Mouse (Mus musculus) embryonic stem cell, embryonic (primary cell): Measurements from ENCODE around the gene Abcc1.

Experiments
- CTCF ChIA-PET, 4 experiments: fragments of 300-600 bp in 2 of 4; fragments of 350-600 bp in 2 of 4; sonication (Branson Sonifier 250); formaldehyde crosslinking; loops; one replicate each; lab custom pipeline; 2022; ENCODE audit warnings: inconsistent platforms in 2 of 4; lab: Charles Lee
- POLR2A ChIA-PET, 4 experiments: fragments of 300-600 bp in 2 of 4; fragments of 350-600 bp in 2 of 4; sonication (Branson Sonifier 250); formaldehyde crosslinking; loops; one replicate each; lab custom pipeline; 2022; ENCODE audit warnings: antibody characterized with exemption in 4 of 4, inconsistent platforms in 1 of 4; lab: Charles Lee

Abcc1 gene

DNA sequence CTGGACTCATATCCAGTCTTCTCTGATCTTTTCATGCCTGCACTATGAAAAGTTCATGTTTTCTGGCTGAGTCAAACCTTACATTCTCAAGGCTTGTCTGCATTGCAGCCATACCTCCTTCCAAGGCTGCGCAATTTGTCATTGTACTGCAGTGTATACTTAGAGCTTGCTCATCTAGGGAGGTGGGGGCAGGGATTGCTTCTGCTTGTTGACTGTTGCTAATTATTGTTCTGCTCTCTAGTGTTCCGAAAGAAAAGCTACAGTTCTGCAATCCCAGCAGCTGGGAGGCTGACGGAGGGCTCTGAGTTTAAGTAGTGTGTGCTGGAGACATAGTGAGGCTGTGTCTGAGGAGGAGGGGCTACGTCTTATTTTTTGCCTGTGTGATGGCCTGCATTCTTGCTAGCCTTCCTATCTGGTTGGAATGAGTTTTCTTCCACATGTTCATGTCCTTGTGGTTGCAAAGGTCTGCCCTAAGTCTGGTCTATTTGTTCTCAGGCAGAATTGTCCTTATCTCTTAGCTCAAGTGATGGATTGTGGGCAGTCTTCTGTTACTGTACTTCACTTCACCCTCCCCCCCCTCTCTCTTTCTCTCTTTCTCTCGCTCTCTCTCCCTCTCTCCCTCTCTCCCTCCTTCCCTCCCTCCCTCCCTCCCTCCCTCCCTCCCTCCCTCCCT, 90.2 kb downstream of the Abcc1 start:
- ChIA-PET CTCF (interaction anchor here in 1 of 4 experiments (0.6 kb wide), 1 partner anchor 63 kb away, joined by 3 read pairs; no protein-coding TSS in a partner anchor), POLR2A (interaction anchor here in 1 of 4 experiments (1.6 kb wide), 1 partner anchor 20 kb away, joined by 3 read pairs; no protein-coding TSS in a partner anchor)

DNA sequence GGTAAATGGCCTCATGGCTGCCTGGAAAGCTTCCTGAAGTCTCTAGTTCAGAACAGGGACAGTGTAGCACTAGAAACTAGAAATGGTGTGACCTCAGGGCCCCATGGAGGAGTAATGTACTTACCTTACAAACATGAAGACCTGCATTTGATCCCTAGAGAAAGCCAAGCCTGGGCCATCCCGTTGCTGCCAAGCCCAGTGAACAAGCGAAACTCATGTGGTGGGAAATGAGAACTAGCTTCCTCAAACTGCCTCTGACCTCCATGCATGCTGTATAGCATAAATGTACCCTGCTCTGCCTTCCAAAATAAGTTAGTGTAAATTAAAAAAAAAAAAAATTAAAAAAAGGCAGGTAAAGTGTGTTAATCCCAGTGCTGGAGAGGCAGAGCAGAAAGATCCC, 101.2 kb downstream of the Abcc1 start:
- ChIA-PET POLR2A (interaction anchor here in 3 of 4 experiments (0.6 to 1.6 kb wide), 5 partner anchors 15 to 47 kb away, joined by 3 to 7 read pairs (median 4); no protein-coding TSS in a partner anchor), CTCF (interaction anchor here in 1 of 4 experiments (0.7 kb wide), 1 partner anchor 29 kb away, joined by 3 read pairs; no protein-coding TSS in a partner anchor)

DNA sequence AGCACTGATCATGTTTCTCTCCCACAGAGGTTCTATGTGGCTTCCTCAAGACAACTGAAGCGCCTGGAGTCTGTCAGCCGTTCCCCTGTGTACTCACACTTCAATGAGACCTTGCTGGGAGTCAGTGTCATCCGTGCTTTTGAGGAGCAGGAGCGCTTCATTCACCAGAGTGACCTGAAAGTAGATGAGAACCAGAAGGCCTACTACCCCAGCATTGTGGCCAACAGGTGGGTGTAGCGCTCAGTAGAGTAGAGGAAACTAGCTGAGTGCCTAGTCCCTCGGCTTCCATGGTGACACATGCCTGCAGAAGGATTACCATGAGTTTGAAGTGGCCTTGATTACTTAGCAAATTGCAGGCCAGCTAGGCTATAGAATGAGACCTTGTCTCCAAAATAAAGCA, 103.7 kb downstream of the Abcc1 start:
- CTCF ChIA-PET, result interaction anchor here in 1 of 4 experiments (0.6 kb wide), 1 partner anchor 195 kb away, joined by 5 read pairs; no protein-coding TSS in a partner anchor
- POLR2A ChIA-PET, result interaction anchor here in 1 of 4 experiments (0.9 kb wide), 1 partner anchor 52 kb away, joined by 4 read pairs; no protein-coding TSS in a partner anchor

DNA sequence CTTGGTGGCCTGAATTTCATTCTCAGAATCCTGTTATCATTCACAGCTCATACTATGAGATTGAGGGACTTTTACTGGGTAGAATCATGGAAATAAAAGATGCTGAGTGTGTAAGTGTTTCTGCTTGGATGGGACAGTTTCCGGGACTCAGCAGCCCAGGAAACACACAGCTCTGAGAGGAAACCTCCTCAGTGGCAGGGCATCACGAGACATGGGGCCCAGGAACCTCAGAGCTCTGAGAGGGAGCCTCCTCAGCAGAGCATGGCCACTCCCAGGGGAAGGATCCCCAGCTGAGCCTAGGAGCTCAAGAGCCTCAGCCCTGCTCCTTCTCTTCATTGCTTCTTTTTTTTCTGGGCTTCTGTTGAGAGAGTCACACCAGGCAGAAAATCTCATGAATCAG, 107.0 kb downstream of the Abcc1 start:
- ChIA-PET POLR2A (interaction anchor here in 1 of 4 experiments (0.6 to 2.5 kb wide), 2 partner anchors 9 to 10 kb away, joined by 6 to 8 read pairs; no protein-coding TSS in a partner anchor), CTCF (interaction anchor here in 1 of 4 experiments (0.6 kb wide), 1 partner anchor 28 kb away, joined by 3 read pairs; no protein-coding TSS in a partner anchor)

DNA sequence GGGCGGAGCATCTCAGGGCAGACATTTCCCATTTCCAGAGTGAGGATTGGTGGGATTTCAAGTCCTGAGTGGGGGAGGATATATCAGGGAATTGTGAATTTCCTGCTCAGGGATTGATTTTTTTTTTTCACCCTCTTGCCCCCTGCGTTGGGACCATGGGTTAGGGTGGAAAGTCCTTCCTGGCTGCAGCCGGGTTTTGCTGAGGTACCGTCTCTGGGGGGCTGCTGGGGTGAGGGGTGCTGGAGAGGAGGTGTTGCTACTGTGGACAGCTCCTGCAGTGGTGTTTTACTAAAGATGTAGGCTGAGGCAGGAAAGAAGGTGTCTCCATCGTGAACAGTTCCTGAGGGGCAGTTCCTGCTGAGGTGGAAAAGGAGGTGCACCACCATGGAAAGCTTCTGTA, 107.5 kb downstream of the Abcc1 start:
- CTCF ChIA-PET, result no interaction called here

DNA sequence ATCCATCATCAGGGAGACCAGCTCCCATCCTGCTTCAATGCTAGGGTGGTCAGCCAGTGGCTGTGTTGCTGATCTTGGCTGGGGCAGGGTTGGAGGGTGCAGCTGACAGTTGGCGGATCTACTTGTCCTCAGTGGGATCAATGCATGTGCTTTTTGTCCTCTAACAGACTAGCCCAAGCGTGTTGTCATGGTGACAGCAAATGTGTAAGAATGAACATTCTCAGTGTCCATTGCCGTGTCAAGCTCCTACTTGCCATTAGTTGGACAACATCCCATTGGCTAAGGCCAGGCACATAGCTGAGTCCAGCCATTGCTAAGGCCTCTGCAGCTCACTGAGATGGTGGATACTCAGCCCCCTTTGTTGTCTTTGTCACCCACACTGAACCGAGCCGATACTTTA, 110.8 kb downstream of the Abcc1 start:
- CTCF ChIA-PET, result no interaction called here
- POLR2A ChIA-PET, result interaction anchor here in 1 of 4 experiments (1.2 kb wide), 1 partner anchor 20 kb away, joined by 3 read pairs; no protein-coding TSS in a partner anchor

More for the DNA sequence above, 107.5 kb downstream of the Abcc1 start:
- POLR2A ChIA-PET, result interaction anchor here in 1 of 4 experiments (0.6 to 2.5 kb wide), 3 partner anchors 9 to 20 kb away, joined by 3 to 8 read pairs (median 6); no protein-coding TSS in a partner anchor

DNA sequence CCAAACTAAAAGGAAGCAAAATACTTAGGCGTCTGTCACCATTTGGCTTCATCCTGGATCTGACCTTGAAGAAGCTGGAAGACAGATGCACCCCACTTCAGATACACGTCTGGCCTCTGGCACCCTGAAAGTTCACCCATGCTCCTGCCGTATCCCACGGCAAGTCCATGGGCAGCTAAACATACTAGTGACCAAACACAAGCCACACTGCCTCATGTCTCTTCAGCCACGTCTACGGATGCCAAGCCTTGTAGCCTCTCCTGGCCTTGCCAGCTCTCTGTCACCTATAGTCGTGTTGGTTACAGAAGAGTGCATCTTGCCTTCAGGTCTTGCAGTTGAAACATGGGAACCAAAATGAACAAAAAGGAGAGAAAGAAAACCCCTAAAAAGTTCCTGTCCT, 112.3 kb downstream of the Abcc1 start:
- ChIA-PET CTCF (no interaction called here), POLR2A (no interaction called here)

DNA sequence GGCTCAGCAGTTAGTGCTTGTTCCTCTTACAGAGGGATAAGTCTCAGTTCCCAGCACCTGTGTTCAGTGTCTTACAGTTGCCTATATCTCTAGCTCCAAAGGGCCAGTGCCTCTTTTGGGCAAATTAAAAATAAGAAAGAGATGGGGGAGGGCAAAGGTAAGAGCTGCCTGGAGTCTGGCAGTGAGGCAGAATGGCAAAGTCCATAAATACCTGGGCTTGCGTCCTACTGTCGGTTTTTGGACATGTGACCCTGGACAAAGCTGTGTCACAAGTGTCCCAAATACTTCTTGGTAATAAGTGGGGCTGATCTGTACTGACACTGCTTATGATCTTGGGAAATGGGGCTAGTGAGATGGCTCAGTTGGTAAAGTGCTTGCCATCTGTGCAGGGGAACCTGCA, 113.6 kb downstream of the Abcc1 start:
- ChIA-PET POLR2A (interaction anchor here in 1 of 4 experiments (0.6 kb wide), 1 partner anchor 1122 kb away, joined by 3 read pairs; no protein-coding TSS in a partner anchor), CTCF (no interaction called here)

DNA sequence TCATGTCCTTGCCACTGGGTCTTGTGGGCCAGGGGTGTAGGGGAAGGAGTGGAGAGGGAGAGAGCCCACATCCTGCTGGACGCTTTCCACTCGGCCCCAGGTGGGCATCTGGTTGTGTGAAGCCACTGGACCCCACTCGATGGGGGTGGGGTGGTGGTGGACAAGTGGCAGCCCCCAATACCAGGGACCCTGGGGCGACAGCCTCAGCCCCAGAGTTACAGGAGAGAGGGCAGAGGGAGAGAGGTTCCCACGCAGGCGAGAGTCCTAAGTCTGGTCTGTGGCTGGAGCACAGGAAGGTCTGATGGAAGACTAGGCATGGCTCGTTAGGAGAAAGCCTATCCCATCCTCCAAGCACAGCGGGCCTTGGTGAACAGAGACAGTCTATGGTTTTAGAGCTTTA, 114.7 kb downstream of the Abcc1 start:
- ChIA-PET POLR2A (no interaction called here), CTCF (no interaction called here)

DNA sequence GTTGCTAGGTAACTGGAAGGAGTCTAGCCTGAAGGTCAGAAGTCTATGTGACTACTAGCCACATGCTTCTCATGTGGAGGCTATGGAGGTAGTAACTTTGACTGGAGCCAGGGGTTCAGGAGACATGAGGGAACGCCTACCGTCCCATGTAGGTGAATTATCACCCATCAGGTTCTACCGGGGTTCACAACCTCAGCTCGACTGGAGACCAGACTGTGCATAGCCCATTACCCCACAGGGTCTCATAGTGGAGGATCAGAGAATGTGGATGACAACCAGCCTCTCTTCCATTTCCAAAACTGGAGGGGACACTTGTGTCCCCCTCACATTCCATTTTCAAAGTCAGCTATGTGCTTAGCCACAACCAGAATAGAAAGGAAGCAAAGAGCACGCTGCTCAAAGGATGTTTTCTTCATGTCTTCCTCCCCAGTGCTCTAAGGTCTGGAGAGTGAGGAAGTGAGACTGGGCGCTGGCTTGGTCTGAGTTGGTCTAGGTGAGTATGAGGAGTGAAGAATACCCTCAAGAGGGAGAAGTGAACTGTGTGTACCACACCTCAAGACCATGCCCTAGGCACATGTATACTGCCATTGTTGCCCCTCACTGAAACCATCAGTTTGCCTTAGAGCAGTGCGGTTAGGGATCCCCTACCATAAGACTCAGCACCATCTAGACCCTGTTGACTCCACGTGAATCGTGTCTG, 115.5 kb downstream of the Abcc1 start:
- ChIA-PET CTCF (no interaction called here), POLR2A (interaction anchor here in 1 of 4 experiments (2.2 kb wide), 2 partner anchors 8 to 15 kb away, joined by 7 to 8 read pairs; no protein-coding TSS in a partner anchor)

DNA sequence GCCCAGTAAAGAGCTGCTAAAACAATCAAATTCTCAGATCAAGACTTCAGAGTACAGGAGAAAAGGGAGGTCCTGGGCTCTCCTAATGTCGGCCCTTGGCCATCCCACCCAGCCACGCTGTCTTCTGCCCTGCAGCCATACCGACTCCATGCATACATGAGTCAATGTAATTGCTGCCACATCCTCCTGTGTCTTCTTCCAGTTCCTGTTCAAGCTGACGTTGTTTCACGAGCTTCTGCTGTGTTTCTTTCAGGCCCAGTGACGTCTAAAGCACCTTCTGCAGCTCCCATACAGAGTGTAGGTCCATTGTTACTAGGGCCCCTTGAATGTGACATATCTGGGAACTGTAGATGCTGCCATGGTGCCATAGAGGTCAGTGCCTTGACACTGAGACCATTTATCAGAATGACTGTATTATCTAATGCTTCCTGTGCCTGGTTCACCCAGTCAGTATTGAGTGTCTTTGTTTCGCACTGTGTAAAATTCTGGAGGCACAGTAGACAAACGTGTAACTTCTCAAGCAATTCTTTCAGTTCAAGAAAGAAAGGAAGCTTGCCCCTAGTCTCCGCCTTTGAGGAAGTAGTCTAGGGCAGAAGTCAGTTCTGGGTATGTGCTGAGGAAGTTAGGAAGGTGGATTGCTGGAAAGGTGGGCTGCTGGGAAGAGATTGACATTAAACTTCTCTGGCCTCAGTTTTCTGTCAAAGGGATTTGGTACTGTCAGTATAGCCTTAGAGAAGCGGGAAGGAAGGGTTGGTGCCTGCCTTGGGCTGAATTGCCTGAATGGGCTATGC, 116.3 kb downstream of the Abcc1 start:
- ChIA-PET POLR2A (interaction anchor here in 1 of 4 experiments (2.2 kb wide), 2 partner anchors 9 to 16 kb away, joined by 7 to 8 read pairs; no protein-coding TSS in a partner anchor), CTCF (no interaction called here)

DNA sequence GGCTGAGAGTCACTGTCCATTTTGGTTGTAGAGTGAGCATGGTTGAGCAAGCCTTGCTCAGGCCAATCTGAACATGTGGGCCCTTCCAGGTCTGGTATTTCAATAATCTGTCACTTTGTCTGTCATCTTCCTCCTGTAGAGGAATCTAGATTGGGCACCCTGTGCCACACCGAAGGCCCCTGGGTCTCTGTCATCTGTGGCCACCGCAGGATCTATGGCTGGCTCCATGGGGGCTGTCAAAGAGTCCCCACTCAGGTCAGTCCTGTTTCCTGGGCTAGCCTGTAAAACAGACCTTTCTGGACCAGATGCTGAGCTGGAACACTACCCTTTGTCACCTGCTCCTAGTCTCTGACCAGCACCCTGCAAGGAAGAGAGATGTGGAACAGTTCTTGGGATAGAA, 118.3 kb downstream of the Abcc1 start:
- CTCF ChIA-PET, result interaction anchor here in 1 of 4 experiments (1.1 kb wide), 1 partner anchor 242 kb away, joined by 3 read pairs; no protein-coding TSS in a partner anchor
- POLR2A ChIA-PET, result interaction anchor here in 1 of 4 experiments (0.9 to 1.4 kb wide), 2 partner anchors 17 to 197 kb away, joined by 3 to 4 read pairs; no protein-coding TSS in a partner anchor

DNA sequence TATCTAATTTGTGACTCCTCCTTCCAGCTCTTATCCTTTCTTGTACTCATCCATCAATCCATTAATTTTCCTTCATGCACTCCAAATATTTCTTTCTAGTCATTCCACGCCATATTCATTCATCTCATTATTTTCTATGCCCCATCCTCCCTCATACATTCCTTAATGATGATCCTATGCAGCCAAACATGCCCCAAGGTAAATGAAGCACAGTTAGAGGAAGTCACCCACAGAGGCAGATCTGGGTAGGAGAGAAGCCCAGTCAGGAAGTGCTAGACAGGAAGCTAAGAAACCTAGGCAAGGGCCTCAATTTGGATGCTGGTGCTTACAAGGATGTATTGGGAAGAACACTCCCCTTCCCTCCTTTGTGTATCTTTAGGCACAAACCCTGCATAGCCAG, 121.9 kb downstream of the Abcc1 start:
- POLR2A ChIA-PET, result no interaction called here
- CTCF ChIA-PET, result no interaction called here

DNA sequence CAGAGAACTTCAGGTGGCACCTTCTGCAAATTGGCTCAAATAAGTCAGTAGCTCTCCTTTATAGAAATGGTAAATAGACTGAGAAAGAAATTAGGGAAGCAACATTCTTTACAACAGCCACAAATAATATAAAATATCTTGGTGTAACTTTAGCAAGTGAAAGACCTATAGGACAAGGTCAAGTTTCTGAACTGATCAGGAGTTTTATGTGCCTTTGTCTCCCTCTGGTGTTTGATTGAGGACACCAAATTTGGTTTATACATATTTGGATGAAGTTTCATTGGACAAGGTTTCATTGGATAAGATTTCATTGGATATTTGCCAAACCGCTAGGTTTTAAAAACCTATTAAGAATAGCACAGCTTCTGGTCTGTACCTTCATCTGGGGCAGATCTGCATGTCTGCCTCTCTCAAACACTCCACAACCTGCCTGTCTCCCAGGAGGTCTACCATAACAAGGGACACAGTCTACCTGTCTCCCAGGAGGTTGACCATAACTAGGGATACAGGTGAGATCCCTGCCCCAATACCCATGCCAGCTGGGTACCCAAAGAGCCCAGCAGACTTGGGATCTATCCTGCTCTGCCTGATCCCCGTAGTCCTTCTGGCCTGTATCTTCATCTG, 132.2 kb downstream of the Abcc1 start:
- ChIA-PET POLR2A (no interaction called here), CTCF (no interaction called here)

DNA sequence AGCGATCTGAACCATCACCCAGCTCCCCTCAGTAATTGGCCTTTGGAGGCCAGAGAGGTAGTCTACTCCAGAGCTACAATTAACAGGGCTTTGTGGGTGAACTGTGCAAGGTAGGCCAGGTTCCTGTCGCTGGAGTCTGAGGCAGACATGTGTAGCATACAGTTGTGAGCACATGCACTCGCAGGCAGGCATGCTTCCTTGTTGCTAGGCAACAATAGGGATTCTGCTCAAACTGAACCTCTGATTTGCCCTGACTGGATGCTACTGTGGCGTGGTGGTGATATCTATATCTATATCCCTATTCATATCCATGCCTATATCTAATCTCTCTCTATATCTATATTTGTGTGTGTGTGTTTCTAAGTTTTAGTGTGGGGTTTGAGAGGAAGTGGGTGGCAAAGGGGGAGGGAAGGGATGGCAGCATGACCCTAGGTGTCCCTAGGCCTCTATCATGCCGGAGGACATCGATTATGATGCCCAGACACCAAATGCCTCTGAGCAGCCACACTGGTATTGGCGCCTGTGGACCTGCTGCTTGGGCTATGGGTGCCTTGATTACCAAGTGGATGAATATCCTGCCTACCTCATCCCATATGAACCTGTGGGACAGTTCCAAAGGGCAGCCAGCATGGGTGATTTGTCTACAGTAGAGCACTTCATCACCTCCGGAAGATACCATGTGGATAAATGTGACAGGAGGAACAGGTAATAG, 140.4 kb downstream of the Abcc1 start:
- CTCF ChIA-PET, result no interaction called here
- POLR2A ChIA-PET, result no interaction called here

DNA sequence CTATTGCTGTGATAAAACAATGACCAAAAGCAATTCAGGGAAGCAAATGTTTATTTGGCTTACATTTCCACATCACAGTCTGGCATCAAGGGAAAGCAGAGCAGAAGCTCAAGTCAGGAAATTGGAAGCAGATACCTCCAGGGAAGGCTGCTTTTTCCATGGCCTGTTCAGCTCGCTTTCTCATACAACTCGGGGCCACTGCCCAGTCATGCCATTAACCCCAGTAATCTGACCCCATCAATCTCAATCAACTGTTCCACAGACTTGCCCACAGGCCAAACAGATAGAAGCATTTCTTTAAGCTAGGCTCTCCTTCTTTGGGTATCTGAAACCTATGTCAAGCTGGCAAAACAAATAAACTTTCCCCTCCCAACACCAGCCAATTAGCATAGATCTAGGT, 145.1 kb downstream of the Abcc1 start:
- ChIA-PET POLR2A (interaction anchor here in 1 of 4 experiments (0.6 kb wide), 1 partner anchor 243 kb away, joined by 3 read pairs; no protein-coding TSS in a partner anchor), CTCF (no interaction called here)
